Mouse (Mus musculus): Measurements from ENCODE around the gene Nfib. TPM values are rescaled to one million over a fixed set of nuclear protein-coding genes. Genes with fewer than 3 reads are reported as not detected.
A peak's percentile ranks its signal among the peaks of the same experiment; 100 is the strongest.

Gene Nfib
- polyA plus RNA-seq, 1 experiment, result 44.3 TPM

GRCm38 (mm10) chr4:82362294-82362693 is 343.3 kb downstream of the Nfib start:
- no peak for TF ChIP-seq CTCF (IDR thresholded peaks at IDR 0.05; ENCODE audit: borderline replicate concordance, insufficient read depth, low read depth, low read length)
- no peak for TF ChIP-seq POLR2A (IDR thresholded peaks at IDR 0.05; ENCODE audit: borderline replicate concordance, insufficient read depth, low read length)
- Histone ChIP-seq H3K4me3 (replicated peaks; ENCODE audit: insufficient read depth, low read depth, low read length) (no peak overlapping the region), H3K27me3 (ENCODE audit: control insufficient read depth, insufficient read depth, low read length) (no peaks in the 10 kb centered on the region), H3K4me1 (ENCODE audit: control insufficient read depth, insufficient read depth, low read length) (peaks cover 20% of the 10 kb centered on the region), H3K27ac (ENCODE audit: insufficient read depth, low read length) (no peak overlapping the region)
- no peak for DNase-seq
- 45% methylated on average over 3 of the region's 3 CpGs for WGBS

GRCm38 (mm10) chr4:82360081-82360511 is 345.5 kb downstream of the Nfib start:
- Histone ChIP-seq H3K4me1 (ENCODE audit: control insufficient read depth, insufficient read depth, low read length) (peaks cover 19% of the 10 kb centered on the region; the same call in 1 of the 2 replicates), H3K27me3 (ENCODE audit: control insufficient read depth, insufficient read depth, low read length) (no peaks in the 10 kb centered on the region), H3K4me3 (replicated peaks; ENCODE audit: insufficient read depth, low read depth, low read length) (no peak overlapping the region), H3K27ac (ENCODE audit: insufficient read depth, low read length) (no peak overlapping the region)
- TF ChIP-seq POLR2A (IDR thresholded peaks at IDR 0.05; ENCODE audit: borderline replicate concordance, insufficient read depth, low read length), result no peak
- TF ChIP-seq CTCF (IDR thresholded peaks at IDR 0.05; ENCODE audit: borderline replicate concordance, insufficient read depth, low read depth, low read length), result no peak
- 29% methylated on average over 4 of the region's 4 CpGs for WGBS
- DNase-seq, result peak in 1 of 2 experiments; percentile 29

GRCm38 (mm10) chr4:82359110-82359509 is 346.4 kb downstream of the Nfib start:
- Histone ChIP-seq H3K27me3 (ENCODE audit: control insufficient read depth, insufficient read depth, low read length) (no peaks in the 10 kb centered on the region), H3K27ac (ENCODE audit: insufficient read depth, low read length) (no peak overlapping the region), H3K4me3 (replicated peaks; ENCODE audit: insufficient read depth, low read depth, low read length) (no peak overlapping the region), H3K4me1 (ENCODE audit: control insufficient read depth, insufficient read depth, low read length) (peaks cover 18% of the 10 kb centered on the region; the same call in 1 of the 2 replicates)
- no peak for TF ChIP-seq CTCF (IDR thresholded peaks at IDR 0.05; ENCODE audit: borderline replicate concordance, insufficient read depth, low read depth, low read length)
- TF ChIP-seq POLR2A (IDR thresholded peaks at IDR 0.05; ENCODE audit: borderline replicate concordance, insufficient read depth, low read length), result no peak
- WGBS, result 85% methylated on average over 3 of the region's 3 CpGs
- no peak for DNase-seq

- H3K4me3 ChIP-seq (replicated peaks; ENCODE audit: insufficient read depth, low read depth, low read length), result no peak overlapping the region
- DNase-seq, result no peak
- WGBS, result 95% methylated on average over 1 of the region's 1 CpGs
Measured at GRCm38 (mm10) chr4:82349006-82349405, 356.5 kb downstream of the Nfib start.

GRCm38 (mm10) chr4:82344787-82345186 is 360.8 kb downstream of the Nfib start:
- Histone ChIP-seq H3K27ac (ENCODE audit: insufficient read depth, low read length) (no peak overlapping the region), H3K4me3 (replicated peaks; ENCODE audit: insufficient read depth, low read depth, low read length) (no peak overlapping the region), H3K27me3 (ENCODE audit: control insufficient read depth, insufficient read depth, low read length) (no peaks in the 10 kb centered on the region), H3K4me1 (ENCODE audit: control insufficient read depth, insufficient read depth, low read length) (peaks cover 5% of the 10 kb centered on the region)
- 14% methylated on average over 4 of the region's 4 CpGs for WGBS
- no peak for TF ChIP-seq POLR2A (IDR thresholded peaks at IDR 0.05; ENCODE audit: borderline replicate concordance, insufficient read depth, low read length)
- no peak for TF ChIP-seq CTCF (IDR thresholded peaks at IDR 0.05; ENCODE audit: borderline replicate concordance, insufficient read depth, low read depth, low read length)
- DNase-seq, result peak in 1 of 2 experiments; percentile 24

More at GRCm38 (mm10) chr4:82349006-82349405, 356.5 kb downstream of the Nfib start:
- TF ChIP-seq POLR2A (IDR thresholded peaks at IDR 0.05; ENCODE audit: borderline replicate concordance, insufficient read depth, low read length), result no peak
- TF ChIP-seq CTCF (IDR thresholded peaks at IDR 0.05; ENCODE audit: borderline replicate concordance, insufficient read depth, low read depth, low read length), result no peak
- H3K4me1 ChIP-seq (ENCODE audit: control insufficient read depth, insufficient read depth, low read length), result peaks cover 5% of the 10 kb centered on the region
- no peaks in the 10 kb centered on the region for H3K27me3 ChIP-seq (ENCODE audit: control insufficient read depth, insufficient read depth, low read length)
- no peak overlapping the region for H3K27ac ChIP-seq (ENCODE audit: insufficient read depth, low read length)

GRCm38 (mm10) chr4:82344224-82344623 is 361.3 kb downstream of the Nfib start:
- TF ChIP-seq CTCF (IDR thresholded peaks at IDR 0.05; ENCODE audit: borderline replicate concordance, insufficient read depth, low read depth, low read length) (no peak), POLR2A (IDR thresholded peaks at IDR 0.05; ENCODE audit: borderline replicate concordance, insufficient read depth, low read length) (no peak)
- H3K4me1 ChIP-seq (ENCODE audit: control insufficient read depth, insufficient read depth, low read length), result peaks cover 5% of the 10 kb centered on the region
- H3K27me3 ChIP-seq (ENCODE audit: control insufficient read depth, insufficient read depth, low read length), result no peaks in the 10 kb centered on the region
- WGBS, result 56% methylated on average over 6 of the region's 6 CpGs
- no peak overlapping the region for H3K4me3 ChIP-seq (replicated peaks; ENCODE audit: insufficient read depth, low read depth, low read length)
- DNase-seq, result no peak
- H3K27ac ChIP-seq (ENCODE audit: insufficient read depth, low read length), result no peak overlapping the region

GRCm38 (mm10) chr4:82338930-82339329 is 366.6 kb downstream of the Nfib start:
- no peak for TF ChIP-seq POLR2A (IDR thresholded peaks at IDR 0.05; ENCODE audit: borderline replicate concordance, insufficient read depth, low read length)
- TF ChIP-seq CTCF (IDR thresholded peaks at IDR 0.05; ENCODE audit: borderline replicate concordance, insufficient read depth, low read depth, low read length), result no peak
- Histone ChIP-seq H3K27ac (ENCODE audit: insufficient read depth, low read length) (no peak overlapping the region; the same call in 1 of the 2 replicates), H3K4me1 (ENCODE audit: control insufficient read depth, insufficient read depth, low read length) (peaks cover 9% of the 10 kb centered on the region; the same call in 1 of the 2 replicates), H3K27me3 (ENCODE audit: control insufficient read depth, insufficient read depth, low read length) (no peaks in the 10 kb centered on the region), H3K4me3 (replicated peaks; ENCODE audit: insufficient read depth, low read depth, low read length) (no peak overlapping the region)
- 77% methylated on average over 6 of the region's 6 CpGs for WGBS
- DNase-seq, result no peak

GRCm38 (mm10) chr4:82338481-82338880 is 367.1 kb downstream of the Nfib start:
- H3K4me3 ChIP-seq (replicated peaks; ENCODE audit: insufficient read depth, low read depth, low read length), result no peak overlapping the region
- DNase-seq, result peak; percentile 58 to 71
- no peaks in the 10 kb centered on the region for H3K27me3 ChIP-seq (ENCODE audit: control insufficient read depth, insufficient read depth, low read length)
- peaks cover 11% of the 10 kb centered on the region; the same call in 1 of the 2 replicates for H3K4me1 ChIP-seq (ENCODE audit: control insufficient read depth, insufficient read depth, low read length)
- TF ChIP-seq POLR2A (IDR thresholded peaks at IDR 0.05; ENCODE audit: borderline replicate concordance, insufficient read depth, low read length) (no peak), CTCF (IDR thresholded peaks at IDR 0.05; ENCODE audit: borderline replicate concordance, insufficient read depth, low read depth, low read length) (no peak)
- H3K27ac ChIP-seq (ENCODE audit: insufficient read depth, low read length), result no peak overlapping the region; the same call in 1 of the 2 replicates
- 6% methylated on average over 3 of the region's 3 CpGs for WGBS
